Mouse (Mus musculus): ENCODE data around the gene Cdr2. TPM values are rescaled to one million over a fixed set of nuclear protein-coding genes. Genes with fewer than 3 reads are reported as not detected.

Cdr2 gene
- polyA plus RNA-seq, 1 experiment from 2014 or later: 16.0 TPM

Other genes starting within 250 kb of the Cdr2 start
- gene Vwa3a, start 243.0 kb downstream of the Cdr2 start, polyA plus RNA-seq (2016; fragmentation: Nextera tagmentation; extraction: Ambion mirVana): 0.24 and 0.28 TPM in 2 replicates
- not detected in 2 replicates for gene Gm5737, start 169.9 kb downstream of the Cdr2 start, polyA plus RNA-seq (2016; fragmentation: Nextera tagmentation; extraction: Ambion mirVana)
- gene Eef2k, start 139.5 kb downstream of the Cdr2 start, polyA plus RNA-seq (2016; fragmentation: Nextera tagmentation; extraction: Ambion mirVana): 31.5 and 31.8 TPM in 2 replicates
- 43.9 and 45.0 TPM in 2 replicates for gene Polr3e, start 64.6 kb downstream of the Cdr2 start, polyA plus RNA-seq (2016; fragmentation: Nextera tagmentation; extraction: Ambion mirVana)
- gene Mfsd13b, start 197 bp upstream of the Cdr2 start, polyA plus RNA-seq (2016; fragmentation: Nextera tagmentation; extraction: Ambion mirVana): 0.12 and 0.18 TPM in 2 replicates
- 309 and 334 TPM in 2 replicates for gene Mettl9, start 52.1 kb upstream of the Cdr2 start, polyA plus RNA-seq (2016; fragmentation: Nextera tagmentation; extraction: Ambion mirVana)
- gene Igsf6, start 92.3 kb upstream of the Cdr2 start, polyA plus RNA-seq (2016; fragmentation: Nextera tagmentation; extraction: Ambion mirVana): 0.79 and 1.3 TPM in 2 replicates
- 0.36 TPM in 1 of 2 replicates, not detected in the other for gene Otoa, start 99.3 kb upstream of the Cdr2 start, polyA plus RNA-seq (2016; fragmentation: Nextera tagmentation; extraction: Ambion mirVana)